Mouse (Mus musculus) embryonic facial prominence, embryonic 11.5 days (tissue): ENCODE measurements at regions not wholly inside any gene's neighbourhood (a gene's known extent, or its start where the extent isn't known, plus 50 kb on each side); places are given as distances from the start of the nearest gene placed in this dataset.

Source experiments
- ATAC-seq: fragments of 200-750 bp; cut with Nextera tagmentation; replicated peaks from 2 replicates; pipeline ENCODE4 v1.8.0; 2017; ENCODE audit warnings: low read depth; ENCODE audit not compliant: insufficient number of reproducible peaks, low FRiP score, low TSS enrichment
- DNase-seq: peaks from one replicate; pipeline ENCODE4 v3.0.0-alpha.2; 2015; ENCODE audit warnings: low spot score
- H3K27ac ChIP-seq: fragments of 300-500 bp; sonication (generic); replicated peaks from 2 replicates; pipeline ENCODE4 v1.5.1; 2014; ENCODE audit warnings: mild to moderate bottlenecking, low read depth, low read length, control low read depth
- H3K27me3 ChIP-seq: fragments of 300-500 bp; sonication (generic); 2 replicates; pipeline ENCODE4 v1.6.1; 2014; ENCODE audit warnings: mild to moderate bottlenecking, low read length, moderate library complexity, mixed read lengths; ENCODE audit not compliant: control insufficient read depth, insufficient read depth
- H3K36me3 ChIP-seq: fragments of 300-500 bp; sonication (generic); replicated peaks from 2 replicates; pipeline ENCODE4 v1.6.1; 2014; ENCODE audit warnings: low read depth, mild to moderate bottlenecking, low read length, moderate library complexity, mixed read lengths; ENCODE audit not compliant: control insufficient read depth, insufficient read depth
- H3K4me1 ChIP-seq: fragments of 300-500 bp; sonication (generic); 2 replicates; pipeline ENCODE4 v1.6.1; 2014; ENCODE audit warnings: low read length, mixed read lengths; ENCODE audit not compliant: control insufficient read depth, insufficient read depth
- H3K4me2 ChIP-seq: fragments of 300-500 bp; sonication (generic); 2 replicates; pipeline ENCODE4 v1.6.1; 2014; ENCODE audit warnings: low read depth, mild to moderate bottlenecking, control low read depth, low read length, moderate library complexity
- H3K4me3 ChIP-seq: fragments of 300-500 bp; sonication (generic); 2 replicates; pipeline ENCODE4 v1.5.1; 2014; ENCODE audit warnings: low read depth, low read length, control low read depth
- H3K9ac ChIP-seq: fragments of 300-500 bp; sonication (generic); replicated peaks from 2 replicates; pipeline ENCODE4 v1.6.1; 2014; ENCODE audit warnings: mild to moderate bottlenecking, control low read depth, low read length
- H3K9me3 ChIP-seq: fragments of 300-500 bp; sonication (generic); replicated peaks from 2 replicates; pipeline ENCODE4 v1.6.1; 2016; ENCODE audit warnings: mild to moderate bottlenecking, low read length, inconsistent platforms, mixed read lengths; ENCODE audit not compliant: control insufficient read depth
- WGBS: fragments of 180-500 bp; shearing (Covaris S2); extraction: QIAGEN DNeasy Blood & Tissue Kit; methylation state at CpG from one replicate; pipeline ENCODE4 v1.1.7; 2014; 5-methylcytosine and 5-hydroxymethylcytosine counted together

GRCm38 (mm10) chr8:91884325-91884724 is 82.5 kb upstream of the Irx3 start:
- H3K9me3 ChIP-seq, result no peaks in the 10 kb centered on the region
- H3K9ac ChIP-seq, result no peak overlapping the region
- H3K4me1 ChIP-seq, result no peaks in the 10 kb centered on the region
- ATAC-seq (no peak), DNase-seq (no peak)
- H3K27ac ChIP-seq, result no peak overlapping the region
- no peak overlapping the region for H3K4me2 ChIP-seq
- H3K27me3 ChIP-seq, result no peaks in the 10 kb centered on the region
- no peak overlapping the region for H3K4me3 ChIP-seq
- no peaks in the 10 kb centered on the region for H3K36me3 ChIP-seq
- WGBS, result 59% methylated on average over 3 of the region's 3 CpGs

- H3K36me3 ChIP-seq, result no peaks in the 10 kb centered on the region
- no peaks in the 10 kb centered on the region for H3K9me3 ChIP-seq
- DNase-seq (no peak), ATAC-seq (no peak)
- H3K4me2 ChIP-seq, result no peak overlapping the region
- H3K27me3 ChIP-seq, result no peaks in the 10 kb centered on the region
- no peak overlapping the region for H3K27ac ChIP-seq
- 70% methylated on average over 4 of the region's 4 CpGs for WGBS
- no peaks in the 10 kb centered on the region for H3K4me1 ChIP-seq
- no peak overlapping the region for H3K4me3 ChIP-seq
- no peak overlapping the region for H3K9ac ChIP-seq
These were observed 81.1 kb upstream of the Irx3 start for GRCm38 (mm10) chr8:91883012-91883411.

GRCm38 (mm10) chr8:91878886-91879285 is 77.0 kb upstream of the Irx3 start:
- H3K36me3 ChIP-seq, result no peaks in the 10 kb centered on the region
- WGBS, result 86% methylated on average over 5 of the region's 5 CpGs
- no peaks in the 10 kb centered on the region for H3K9me3 ChIP-seq
- H3K4me1 ChIP-seq, result no peaks in the 10 kb centered on the region
- no peak overlapping the region for H3K27ac ChIP-seq
- no peak overlapping the region for H3K9ac ChIP-seq
- DNase-seq, result no peak
- H3K27me3 ChIP-seq, result no peaks in the 10 kb centered on the region
- ATAC-seq, result no peak
- no peak overlapping the region for H3K4me2 ChIP-seq
- H3K4me3 ChIP-seq, result no peak overlapping the region

GRCm38 (mm10) chr8:91876161-91876560 is 74.3 kb upstream of the Irx3 start:
- 57% methylated on average over 15 of the region's 15 CpGs for WGBS
- Histone ChIP-seq H3K9me3 (no peaks in the 10 kb centered on the region), H3K9ac (no peak overlapping the region), H3K27ac (no peak overlapping the region), H3K4me2 (no peak overlapping the region), H3K4me3 (no peak overlapping the region), H3K27me3 (no peaks in the 10 kb centered on the region), H3K4me1 (no peaks in the 10 kb centered on the region), H3K36me3 (no peaks in the 10 kb centered on the region)
- DNase-seq, result no peak
- 0 out of 2 replicates have a peak, but pooled peaks have one; percentile 57 for ATAC-seq

- Histone ChIP-seq H3K36me3 (no peaks in the 10 kb centered on the region), H3K4me3 (no peak overlapping the region), H3K4me2 (no peak overlapping the region), H3K4me1 (no peaks in the 10 kb centered on the region), H3K9ac (no peak overlapping the region), H3K27me3 (no peaks in the 10 kb centered on the region), H3K9me3 (no peaks in the 10 kb centered on the region), H3K27ac (no peak overlapping the region)
- 76% methylated on average over 5 of the region's 5 CpGs for WGBS
- ATAC-seq, result no peak
- no peak for DNase-seq
These were observed 71.4 kb upstream of the Irx3 start for GRCm38 (mm10) chr8:91873232-91873631.

- Histone ChIP-seq H3K36me3 (no peaks in the 10 kb centered on the region), H3K4me2 (no peak overlapping the region), H3K4me1 (no peaks in the 10 kb centered on the region), H3K27ac (no peak overlapping the region), H3K9me3 (no peaks in the 10 kb centered on the region), H3K27me3 (no peaks in the 10 kb centered on the region), H3K4me3 (no peak overlapping the region), H3K9ac (peak overlapping the region; percentile 15; the same call in 1 of the 2 replicates)
- ATAC-seq (peak; percentile 59), DNase-seq (peak; percentile 30)
- 25% methylated on average over 29 of the region's 29 CpGs for WGBS
These were observed 70.6 kb upstream of the Irx3 start for GRCm38 (mm10) chr8:91872278-91873115.

GRCm38 (mm10) chr8:91867069-91867468 is 65.2 kb upstream of the Irx3 start:
- ATAC-seq (no peak), DNase-seq (no peak)
- H3K9me3 ChIP-seq, result no peaks in the 10 kb centered on the region
- no peak overlapping the region for H3K4me3 ChIP-seq
- no peak overlapping the region for H3K4me2 ChIP-seq
- H3K36me3 ChIP-seq, result no peaks in the 10 kb centered on the region
- 0 out of 2 replicates have a peak, but pooled peaks cover 4% of the 10 kb centered on the region for H3K27me3 ChIP-seq
- 49% methylated on average over 7 of the region's 7 CpGs for WGBS
- no peaks in the 10 kb centered on the region for H3K4me1 ChIP-seq
- no peak overlapping the region for H3K27ac ChIP-seq
- no peak overlapping the region for H3K9ac ChIP-seq

GRCm38 (mm10) chr8:91866076-91866475 is 64.2 kb upstream of the Irx3 start:
- 61% methylated on average over 7 of the region's 7 CpGs for WGBS
- no peak overlapping the region for H3K27ac ChIP-seq
- H3K9me3 ChIP-seq, result no peaks in the 10 kb centered on the region
- ATAC-seq (no peak), DNase-seq (no peak)
- H3K4me2 ChIP-seq, result no peak overlapping the region
- no peaks in the 10 kb centered on the region for H3K4me1 ChIP-seq
- H3K36me3 ChIP-seq, result no peaks in the 10 kb centered on the region
- 0 out of 2 replicates have a peak, but pooled peaks cover 4% of the 10 kb centered on the region for H3K27me3 ChIP-seq
- no peak overlapping the region for H3K4me3 ChIP-seq
- H3K9ac ChIP-seq, result no peak overlapping the region
